Mouse (Mus musculus): ENCODE data around the gene Smyd4. TPM values are rescaled to one million over a fixed set of nuclear protein-coding genes. Genes with fewer than 3 reads are reported as not detected.

Gene Smyd4
- polyA plus RNA-seq, 1 experiment from 2014 or later = 15.6 TPM

Small RNAs within 50 kb of the gene (microRNA-seq; reads per million reads assigned to microRNA genes)
- not detected for gene Gm47300

Other genes with a start within 250 kb of the Smyd4 start
- 8.2 and 9.7 TPM in 2 replicates for gene Hic1, start 178.9 kb upstream of the Smyd4 start, polyA plus RNA-seq (2015; fragmentation: Nextera tagmentation; extraction: Ambion mirVana)
- gene Ovca2, start 169.6 kb upstream of the Smyd4 start, polyA plus RNA-seq (2015; fragmentation: Nextera tagmentation; extraction: Ambion mirVana) = 28.7 and 30.4 TPM in 2 replicates
- 20.8 and 24.5 TPM in 2 replicates for gene Dph1, start 157.2 kb upstream of the Smyd4 start, polyA plus RNA-seq (2015; fragmentation: Nextera tagmentation; extraction: Ambion mirVana)
- gene Rtn4rl1, start 154.7 kb upstream of the Smyd4 start, polyA plus RNA-seq (2015; fragmentation: Nextera tagmentation; extraction: Ambion mirVana) = 6.0 and 7.1 TPM in 2 replicates
- 110 and 120 TPM in 2 replicates for gene Rpa1, start 109 bp upstream of the Smyd4 start, polyA plus RNA-seq (2015; fragmentation: Nextera tagmentation; extraction: Ambion mirVana)
- gene Serpinf1, start 74.3 kb downstream of the Smyd4 start, polyA plus RNA-seq (2015; fragmentation: Nextera tagmentation; extraction: Ambion mirVana) = 259 and 277 TPM in 2 replicates
- gene Serpinf2, start 91.2 kb downstream of the Smyd4 start, polyA plus RNA-seq (2015; fragmentation: Nextera tagmentation; extraction: Ambion mirVana) = 0.13 and 6.7 TPM in 2 replicates
- gene Wdr81, start 106.3 kb downstream of the Smyd4 start, polyA plus RNA-seq (2015; fragmentation: Nextera tagmentation; extraction: Ambion mirVana) = 5.3 and 7.1 TPM in 2 replicates
- 37.9 and 38.9 TPM in 2 replicates for gene Tlcd2, start 113.3 kb downstream of the Smyd4 start, polyA plus RNA-seq (2015; fragmentation: Nextera tagmentation; extraction: Ambion mirVana)
- 62.5 and 63.1 TPM in 2 replicates for gene Prpf8, start 138.4 kb downstream of the Smyd4 start, polyA plus RNA-seq (2015; fragmentation: Nextera tagmentation; extraction: Ambion mirVana)
- 0.41 TPM in 1 of 2 replicates, not detected in the other for gene Rilp, start 161.7 kb downstream of the Smyd4 start, polyA plus RNA-seq (2015; fragmentation: Nextera tagmentation; extraction: Ambion mirVana)
- 5.0 and 6.0 TPM in 2 replicates for gene Scarf1, start 165.1 kb downstream of the Smyd4 start, polyA plus RNA-seq (2015; fragmentation: Nextera tagmentation; extraction: Ambion mirVana)
- 3.6 and 4.5 TPM in 2 replicates for gene Slc43a2, start 183.3 kb downstream of the Smyd4 start, polyA plus RNA-seq (2015; fragmentation: Nextera tagmentation; extraction: Ambion mirVana)
- 66.2 and 74.4 TPM in 2 replicates for gene Pitpna, start 239.7 kb downstream of the Smyd4 start, polyA plus RNA-seq (2015; fragmentation: Nextera tagmentation; extraction: Ambion mirVana)

Measured in embryonic facial prominence, embryonic 13.5 days (tissue).